Mouse (Mus musculus): ENCODE measurements around the gene Nusap1.
"Not testable (repeated sequence)": the region's sequence is repeated elsewhere in the genome, so short reads cannot be mapped to it uniquely, and the experiment has no call there.

Gene Nusap1

DNA sequence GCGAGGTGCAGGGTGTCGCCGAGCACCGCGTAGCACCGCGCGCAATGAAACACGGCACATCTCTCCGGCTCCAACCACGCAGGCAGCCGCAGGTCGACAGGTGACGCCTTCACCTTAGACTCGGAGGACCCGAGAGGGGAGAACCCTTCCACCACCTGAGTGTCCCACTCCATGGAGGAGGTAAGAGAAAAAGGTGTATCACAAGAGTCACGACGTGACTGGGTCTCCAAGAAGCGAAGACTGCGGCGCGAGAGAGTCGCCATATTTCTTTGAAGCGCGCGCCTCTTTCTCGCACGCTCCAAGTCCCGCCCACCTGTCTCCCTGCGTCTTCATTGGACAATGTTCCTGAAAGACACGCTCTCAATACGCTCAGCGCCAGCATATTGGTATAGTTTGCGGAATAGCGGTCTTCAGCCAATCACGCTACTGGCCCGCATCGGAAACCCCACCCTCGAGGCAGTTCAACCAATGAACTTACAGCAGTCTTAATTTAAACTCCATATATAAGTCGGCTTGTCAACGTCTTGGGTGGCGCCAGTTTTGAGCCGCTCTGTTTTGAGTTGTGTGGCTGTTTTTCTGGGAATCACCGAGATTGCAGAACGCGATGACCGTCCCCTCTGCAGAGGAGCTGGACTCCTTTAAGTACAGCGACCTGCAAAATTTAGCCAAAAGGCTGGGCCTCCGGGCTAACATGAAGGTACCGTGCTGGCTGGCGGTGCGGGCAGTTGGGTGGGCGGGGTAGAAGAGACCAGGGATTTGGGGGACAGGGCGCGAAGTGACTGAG is at the start of gene Nusap1, which contains the start of gene Oip5:
Nusap1 (plus strand) TSS at position 100 of the 784 bp plus-strand sequence.
Oip5 (minus strand) TSS at position 271 of the 784 bp plus-strand sequence.
- peak; percentile 99 for DNase-seq (ENCODE audit: low spot score)

DNA sequence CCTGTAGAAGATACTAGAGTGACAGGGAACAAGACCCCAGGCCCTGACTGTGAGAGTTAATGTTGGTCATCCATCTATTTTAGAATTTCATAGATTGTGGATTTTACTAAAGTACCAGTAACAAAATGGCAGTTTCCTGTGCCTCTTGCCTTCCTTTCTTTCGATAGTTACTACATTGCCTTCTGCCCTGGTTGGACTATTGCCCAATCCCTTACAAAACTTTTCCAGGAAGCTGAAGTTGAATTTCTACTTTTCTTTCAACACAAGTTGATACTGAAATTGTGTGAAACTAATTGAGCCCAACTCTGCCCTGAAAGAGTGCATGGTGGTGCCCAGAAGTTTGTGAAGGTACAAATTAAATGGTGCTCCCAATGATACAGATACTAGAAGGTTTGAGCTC is 45.6 kb upstream of the Nusap1 start:
- no peak for DNase-seq (ENCODE audit: low spot score)

DNA sequence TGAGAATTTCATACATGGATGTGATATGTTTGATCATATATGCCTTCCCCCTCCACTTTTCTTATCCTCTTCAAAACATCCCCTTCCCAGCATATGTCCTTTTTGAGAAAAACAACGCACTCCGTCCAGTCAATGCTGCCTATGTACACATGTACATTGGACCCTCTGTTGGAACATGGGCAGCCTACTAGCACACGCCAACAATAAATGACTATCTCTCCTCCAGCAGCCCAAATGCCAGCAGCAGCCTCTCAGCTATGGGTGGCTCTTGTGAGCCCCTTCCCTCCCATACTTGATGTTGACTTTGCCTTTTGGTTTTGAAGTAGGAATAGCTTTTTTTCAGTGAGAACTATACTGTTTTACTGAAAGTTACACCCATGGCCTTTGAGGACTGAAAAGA is 36.5 kb upstream of the Nusap1 start:
- DNase-seq (ENCODE audit: low spot score) = no peak

DNA sequence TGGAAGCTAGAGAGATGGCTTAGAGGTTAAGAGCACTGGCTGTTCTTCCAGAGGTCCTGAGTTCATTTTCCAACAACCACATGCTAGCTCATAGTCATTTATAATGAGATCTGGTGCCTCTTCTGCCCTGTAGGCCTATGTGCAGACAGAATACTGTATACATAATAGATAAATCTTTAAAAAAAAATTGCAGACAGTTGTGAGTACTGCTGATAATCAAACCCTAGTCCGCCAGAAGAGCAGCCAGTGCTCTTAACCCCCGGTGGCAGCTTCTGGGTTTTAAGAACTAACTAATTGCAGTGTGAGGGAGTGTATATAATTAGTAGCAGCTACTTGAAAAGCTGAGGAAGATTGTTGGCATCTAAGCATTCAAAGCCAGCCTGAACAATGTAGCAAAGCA is 34.7 kb upstream of the Nusap1 start:
- DNase-seq (ENCODE audit: low spot score) = no peak

DNA sequence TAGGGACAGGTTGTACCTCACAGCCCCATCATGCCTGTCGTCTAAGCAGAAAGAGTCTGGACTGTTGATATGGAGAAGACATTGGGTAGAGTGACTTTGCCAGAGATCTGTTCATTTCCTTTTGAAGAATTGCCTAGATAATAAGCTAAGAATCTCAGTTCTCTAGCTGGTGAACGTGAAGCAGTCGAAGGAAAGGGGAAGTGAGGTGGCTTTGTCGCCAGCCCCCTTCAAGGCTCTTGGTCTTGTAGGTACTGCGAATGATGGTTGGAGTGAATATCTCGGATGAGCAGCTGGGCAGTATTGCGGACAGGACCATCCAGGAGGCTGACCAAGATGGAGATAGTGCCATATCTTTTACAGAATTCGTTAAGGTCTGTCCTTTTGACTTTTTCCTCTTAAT is 33.8 kb upstream of the Nusap1 start:
- DNase-seq (ENCODE audit: low spot score) = no peak

DNA sequence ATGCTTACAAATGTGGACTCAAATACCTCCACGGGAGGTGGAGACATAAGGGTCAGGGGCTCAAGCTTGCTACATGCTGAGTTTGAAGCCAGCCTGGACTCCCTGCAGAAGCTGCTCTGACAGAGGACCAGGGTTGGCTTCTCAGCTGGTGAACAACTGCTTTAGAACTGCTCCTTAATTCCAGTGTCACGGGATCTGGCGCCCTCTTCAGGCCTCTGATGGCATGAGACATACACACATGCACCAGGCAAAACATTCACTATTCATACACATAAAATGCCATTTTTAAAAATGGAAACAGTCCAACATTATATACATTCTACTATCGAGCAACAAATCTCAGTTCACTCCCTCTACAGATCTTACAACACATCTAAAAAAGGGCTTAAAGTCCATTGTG is 30.7 kb upstream of the Nusap1 start:
- peak; percentile 80 for DNase-seq (ENCODE audit: low spot score)

DNA sequence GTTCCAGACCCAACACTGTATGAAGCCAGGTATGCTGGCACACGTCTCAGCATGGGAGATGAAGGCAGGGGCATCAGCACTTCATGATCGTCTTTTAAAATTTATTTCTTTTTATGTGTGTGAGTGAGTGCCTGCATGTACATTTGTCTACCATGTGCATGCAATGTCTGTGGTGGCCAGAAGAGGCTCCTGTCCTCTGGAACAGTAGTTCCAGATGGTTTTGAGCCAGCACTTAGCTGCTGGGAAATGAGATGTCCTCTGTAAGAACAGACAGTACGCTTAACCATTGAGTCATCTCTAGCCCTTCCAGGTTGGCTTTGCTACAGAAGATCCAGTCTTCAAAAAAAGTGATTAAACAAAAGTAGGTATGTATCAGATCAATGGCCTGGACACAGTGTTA is 26.9 kb upstream of the Nusap1 start:
- no peak for DNase-seq (ENCODE audit: low spot score)

DNA sequence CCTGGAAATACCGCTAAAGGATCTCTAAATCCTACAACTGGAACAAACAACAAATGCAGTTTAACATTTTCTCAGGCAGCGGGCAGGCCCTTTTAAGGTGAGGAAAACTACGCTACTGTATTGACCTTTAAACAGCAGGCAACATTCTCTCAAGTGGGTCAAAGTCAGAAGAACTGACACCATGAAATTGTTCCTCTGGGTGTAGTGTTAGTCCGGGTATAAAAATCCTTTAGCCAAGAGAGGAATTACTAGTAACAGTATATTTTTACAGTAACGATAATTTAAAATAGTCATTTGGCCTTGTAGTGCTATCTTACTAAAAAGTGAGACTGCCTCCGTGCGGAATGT is 24.4 kb upstream of the Nusap1 start:
- DNase-seq (ENCODE audit: low spot score) = no peak

DNA sequence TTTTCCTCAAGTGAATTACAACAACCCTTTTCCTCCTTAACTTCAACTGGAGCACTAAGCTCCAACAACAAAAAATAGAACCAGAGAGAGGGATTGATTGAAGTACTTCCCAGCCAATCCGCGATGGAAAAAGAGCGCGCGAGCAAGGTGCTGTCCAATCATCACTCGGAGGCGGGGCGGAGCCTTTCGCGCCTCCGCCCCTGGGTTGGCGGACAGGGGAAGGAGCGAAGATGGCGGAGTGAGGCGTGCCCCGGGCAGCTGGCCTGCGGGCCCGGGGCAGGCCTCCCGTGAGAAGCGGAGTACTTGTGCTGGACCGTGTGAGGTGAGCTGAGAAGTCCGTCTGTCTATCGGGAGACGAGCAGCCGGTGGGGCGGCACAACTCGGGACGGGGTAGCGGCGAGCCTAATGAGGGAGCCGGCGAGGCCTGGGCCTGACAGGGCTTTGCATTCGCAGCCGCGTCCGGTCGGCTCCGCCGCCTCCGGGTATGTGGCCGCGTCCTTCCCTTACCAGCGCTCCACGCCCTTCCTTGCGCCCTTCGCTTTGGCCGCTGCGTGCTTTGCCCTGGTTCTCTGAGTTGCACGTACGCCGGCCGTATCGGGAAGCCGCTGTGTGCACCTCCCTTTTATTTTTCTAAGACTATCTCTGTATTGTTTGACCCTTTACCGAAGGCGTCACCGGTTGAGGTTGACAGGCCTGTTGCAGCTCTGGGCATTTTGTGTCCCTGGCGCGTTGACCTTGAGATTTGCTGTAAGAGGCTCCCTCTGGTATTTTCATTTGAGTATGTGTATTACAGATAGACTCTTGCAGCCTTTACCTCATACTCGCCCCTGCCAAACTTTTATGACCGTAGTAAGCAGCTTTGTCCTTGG is 23.8 kb upstream of the Nusap1 start:
- DNase-seq (ENCODE audit: low spot score) = peak; percentile 98

DNA sequence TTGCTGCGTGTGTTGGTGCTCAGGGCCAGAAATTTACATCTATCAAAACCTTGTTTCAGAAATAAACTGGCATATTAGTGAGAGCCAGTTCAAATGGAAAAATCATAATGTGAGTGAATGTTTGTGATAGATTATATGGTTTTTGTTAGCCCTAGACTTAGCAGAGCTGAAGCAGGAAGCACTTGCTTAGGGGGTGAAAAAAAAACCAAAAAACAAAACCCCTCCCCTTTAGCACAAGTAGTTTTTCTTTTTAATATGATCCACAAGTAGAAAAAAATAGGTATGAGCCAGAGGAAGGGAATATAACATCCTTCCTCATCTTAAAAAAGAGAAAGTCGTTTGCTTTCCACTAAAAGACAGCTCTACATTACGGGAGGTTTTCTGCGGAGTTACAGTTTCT is 22.8 kb upstream of the Nusap1 start:
- DNase-seq (ENCODE audit: low spot score) = no peak

DNA sequence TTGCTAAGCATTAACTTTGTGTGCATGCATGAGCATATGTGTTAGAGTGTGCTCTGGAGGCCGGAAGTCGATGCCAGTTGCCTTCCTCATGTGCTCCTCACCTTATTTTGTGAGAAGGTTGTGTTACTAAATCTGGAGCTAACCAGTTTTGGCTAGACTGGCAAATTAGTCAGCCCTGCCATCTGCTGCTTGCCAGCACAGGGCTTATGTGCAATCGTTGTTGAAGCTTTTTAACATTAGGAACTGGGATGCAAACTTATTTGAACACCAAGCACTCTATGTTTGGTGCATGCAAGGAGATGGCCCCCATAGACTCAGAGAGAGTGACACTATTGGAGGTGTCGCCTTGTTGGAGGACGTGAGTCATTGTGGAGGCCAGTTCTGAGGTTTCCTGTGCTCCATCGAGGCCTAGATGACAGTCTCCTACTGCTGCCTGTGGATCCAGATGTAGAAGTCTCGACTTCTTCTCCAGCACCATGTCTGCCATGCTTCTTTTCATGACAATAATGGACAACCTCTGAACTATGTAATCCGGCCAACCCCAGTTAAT is 21.2 kb upstream of the Nusap1 start:
- DNase-seq (ENCODE audit: low spot score) = no peak

DNA sequence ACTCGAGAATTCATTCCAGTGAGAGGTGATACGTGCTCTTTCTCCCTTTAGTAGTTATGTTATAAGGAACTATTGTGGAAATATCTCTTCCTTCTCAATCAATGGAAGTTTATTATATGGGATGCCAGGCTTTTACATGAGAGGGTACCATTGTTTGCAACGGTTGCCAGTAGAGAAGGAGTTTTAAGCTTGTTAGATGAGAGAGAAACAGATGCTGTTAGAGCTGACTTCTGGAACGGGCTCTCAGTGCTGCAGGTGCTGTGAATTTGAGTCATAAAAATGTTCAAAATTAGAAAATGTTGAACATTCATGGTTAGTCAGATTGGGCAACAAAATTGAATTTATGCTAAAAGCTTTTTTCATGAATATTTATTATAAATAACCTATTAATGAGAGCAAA is 17.1 kb upstream of the Nusap1 start:
- no peak for DNase-seq (ENCODE audit: low spot score)

DNA sequence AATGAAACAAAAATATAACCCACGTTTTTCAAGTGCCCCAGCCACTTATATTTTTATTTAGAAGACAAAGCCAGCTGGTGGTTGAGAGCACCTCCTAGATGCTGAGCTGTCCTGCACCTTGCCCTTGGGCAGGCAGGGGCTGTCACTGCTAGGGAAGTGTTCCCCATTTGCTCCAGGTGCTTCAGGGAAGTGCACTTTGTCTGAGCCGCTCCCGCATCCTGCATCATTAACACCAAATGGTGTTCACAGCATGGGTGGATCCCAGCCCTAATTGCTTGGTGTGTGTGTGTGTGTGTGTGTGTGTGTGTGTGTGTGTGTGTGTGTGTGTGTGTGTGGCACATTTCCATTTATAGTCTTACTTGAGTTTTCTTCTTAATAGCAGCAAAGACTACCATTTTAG is 16.5 kb upstream of the Nusap1 start:
- not testable (repeated sequence) for DNase-seq (ENCODE audit: low spot score)

DNA sequence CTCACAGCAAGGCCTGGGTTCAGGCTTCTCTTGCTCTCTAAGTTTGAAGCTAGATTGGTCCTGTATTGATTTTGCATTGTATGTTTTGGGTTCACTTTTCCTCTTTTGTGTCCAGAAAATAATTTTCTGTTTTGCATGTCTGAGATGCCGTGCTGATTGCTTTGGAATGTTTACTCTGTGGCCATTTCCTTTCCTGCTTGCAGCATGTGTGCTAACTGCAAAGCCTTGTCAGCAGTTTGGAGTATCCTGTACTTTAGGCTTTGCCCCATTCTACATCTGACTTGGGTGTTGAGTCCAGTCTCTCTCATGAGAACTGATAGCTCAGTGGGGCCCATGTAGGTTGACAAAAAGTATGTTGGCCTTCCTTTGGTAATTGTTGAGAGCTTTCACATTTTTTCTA is 15.6 kb upstream of the Nusap1 start:
- DNase-seq (ENCODE audit: low spot score) = no peak

DNA sequence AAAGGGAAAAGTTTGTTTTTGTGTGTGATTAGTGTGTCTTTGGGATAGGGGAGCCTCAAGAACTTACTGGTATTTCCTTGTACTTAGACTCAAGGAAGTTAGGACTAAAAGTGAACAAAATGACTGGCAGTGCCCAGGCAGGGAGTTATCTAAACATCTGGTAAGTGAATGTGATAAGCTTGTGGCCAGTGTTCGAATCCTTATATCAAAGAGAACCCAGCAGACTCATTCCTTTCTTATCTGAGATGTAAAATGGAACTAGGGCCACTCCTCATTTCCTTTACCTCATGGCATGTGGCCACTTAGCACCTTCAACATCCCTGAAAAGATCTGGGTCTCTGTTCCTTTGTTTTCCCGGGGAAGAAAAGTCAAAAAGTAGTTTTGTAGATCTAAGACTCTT is 14.2 kb upstream of the Nusap1 start:
- DNase-seq (ENCODE audit: low spot score) = no peak

DNA sequence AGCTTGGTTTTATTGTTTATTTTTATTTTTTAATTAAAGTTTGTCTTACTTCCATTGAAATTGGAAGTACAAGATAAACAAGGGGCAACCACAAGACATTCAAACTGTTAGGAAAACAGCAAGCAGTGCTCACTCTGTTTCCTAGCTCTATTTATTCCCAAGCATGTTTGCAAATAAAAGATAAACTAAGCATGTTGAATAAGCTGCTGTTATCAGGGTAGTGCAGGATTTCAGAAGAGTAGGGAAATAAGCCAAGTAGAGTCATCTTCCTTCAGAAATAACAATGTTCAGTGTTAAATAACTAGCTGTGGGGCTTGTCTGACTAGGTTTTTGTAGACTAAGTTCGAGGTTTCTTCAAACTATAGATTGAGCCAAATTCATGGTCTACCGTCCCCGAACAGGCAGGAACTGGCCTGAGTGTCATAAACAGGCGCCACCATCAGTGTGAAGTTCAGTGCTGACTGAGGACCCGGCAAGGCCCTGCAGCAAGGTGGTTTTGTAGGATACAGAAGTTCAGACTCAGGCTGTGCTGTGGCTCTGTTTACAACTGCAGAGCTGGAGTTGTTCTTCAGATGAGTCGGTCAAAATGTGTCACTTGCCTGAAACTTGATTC is 12.6 kb upstream of the Nusap1 start:
- no peak for DNase-seq (ENCODE audit: low spot score)

DNA sequence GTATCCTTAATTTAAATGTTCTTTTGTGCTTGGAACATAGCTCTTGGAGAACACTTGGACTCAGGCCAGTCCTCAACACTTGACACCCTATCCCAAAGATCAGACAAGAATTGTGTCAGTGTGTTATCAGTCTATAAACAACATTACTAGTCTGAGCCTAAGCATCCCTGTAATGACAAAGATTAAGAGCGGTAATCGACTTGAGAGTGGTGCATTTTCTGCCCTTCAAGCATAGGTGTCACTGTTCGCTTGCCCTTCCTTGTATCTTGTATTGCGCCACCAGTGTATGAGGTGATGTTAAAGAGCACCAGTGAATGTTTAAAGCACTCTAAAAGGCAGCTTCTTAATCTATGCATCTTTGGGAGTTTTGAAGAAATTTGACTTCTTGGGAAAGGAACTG is 11.1 kb upstream of the Nusap1 start:
- no peak for DNase-seq (ENCODE audit: low spot score)

DNA sequence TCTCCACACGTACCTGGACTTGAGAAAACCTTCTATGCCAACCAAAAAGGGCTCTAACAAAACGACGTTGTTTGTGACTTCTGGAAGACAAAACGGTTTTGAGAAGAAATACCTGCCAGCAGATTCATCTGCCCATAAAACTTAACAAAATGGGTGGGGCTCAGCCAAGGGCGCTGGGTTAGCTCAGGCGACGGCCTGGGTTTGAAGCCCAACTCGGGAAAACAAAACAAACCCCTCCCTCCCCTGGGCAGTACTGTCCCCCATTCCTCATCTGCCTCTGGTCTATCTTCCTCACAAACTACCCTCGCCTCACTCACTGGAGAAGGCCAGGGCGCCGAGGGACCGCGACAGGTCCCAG is 278 bp upstream of the Nusap1 start:
- peak; percentile 64 for DNase-seq (ENCODE audit: low spot score)

DNA sequence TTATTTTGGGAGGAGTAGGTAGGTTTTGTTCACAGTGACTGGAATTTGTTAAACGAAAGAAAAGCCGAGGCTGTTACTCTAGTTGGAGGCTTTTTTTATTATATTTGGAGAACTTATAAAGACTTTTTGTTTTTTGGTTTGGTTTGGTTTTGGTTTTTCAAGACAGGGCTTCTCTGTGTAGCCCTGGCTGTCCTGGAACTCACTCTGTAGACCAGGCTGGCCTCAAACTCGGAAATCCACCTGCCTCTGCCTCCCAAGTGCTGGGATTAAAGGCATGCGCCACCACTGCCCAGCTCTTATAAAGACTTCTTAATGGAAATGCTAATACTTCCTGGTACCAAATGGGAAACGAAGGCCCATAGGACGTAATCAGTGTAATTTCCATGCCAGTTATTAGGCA is 904 bp downstream of the Nusap1 start:
- DNase-seq (ENCODE audit: low spot score) = peak; percentile 28

DNA sequence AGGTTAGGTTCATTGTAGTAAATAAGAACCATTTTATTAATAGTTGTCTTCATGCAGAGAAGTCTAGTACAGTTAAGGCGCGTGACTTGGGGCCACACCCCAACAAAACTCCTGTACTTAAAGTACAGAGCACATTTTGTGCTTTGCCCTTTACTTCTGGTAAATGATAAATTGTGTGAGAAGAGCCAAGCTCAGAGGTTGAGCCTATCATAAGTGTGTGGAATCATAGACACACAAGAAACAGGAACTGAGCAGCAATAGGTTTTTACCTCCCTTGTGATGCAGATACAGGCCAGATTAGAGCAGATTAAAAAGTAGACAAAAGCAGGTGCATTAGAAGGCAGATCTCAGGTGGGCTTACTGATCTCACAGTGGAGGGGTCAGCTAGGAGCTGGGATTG is 3.2 kb downstream of the Nusap1 start:
- DNase-seq (ENCODE audit: low spot score) = no peak

DNA sequence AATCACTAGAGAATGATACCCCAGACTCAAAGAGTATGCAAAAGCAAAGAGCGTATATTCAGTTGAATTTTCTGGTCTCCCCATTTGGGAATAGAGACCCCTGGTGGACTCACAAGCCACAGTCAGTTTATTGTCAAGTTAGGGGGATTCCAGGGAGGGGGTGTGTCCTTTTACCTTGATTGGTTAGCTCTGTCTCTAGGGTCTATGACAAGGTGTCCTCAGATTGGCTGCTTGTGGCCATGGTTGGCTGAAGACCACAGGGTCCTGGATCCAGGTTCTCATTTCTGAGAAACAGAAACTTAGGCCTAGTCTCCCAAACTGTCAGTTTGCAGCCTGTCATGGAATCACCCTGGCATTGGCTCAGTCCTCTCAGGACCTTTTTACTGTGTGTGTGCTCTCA is 18.7 kb downstream of the Nusap1 start:
- peak; percentile 12 for DNase-seq (ENCODE audit: low spot score)

DNA sequence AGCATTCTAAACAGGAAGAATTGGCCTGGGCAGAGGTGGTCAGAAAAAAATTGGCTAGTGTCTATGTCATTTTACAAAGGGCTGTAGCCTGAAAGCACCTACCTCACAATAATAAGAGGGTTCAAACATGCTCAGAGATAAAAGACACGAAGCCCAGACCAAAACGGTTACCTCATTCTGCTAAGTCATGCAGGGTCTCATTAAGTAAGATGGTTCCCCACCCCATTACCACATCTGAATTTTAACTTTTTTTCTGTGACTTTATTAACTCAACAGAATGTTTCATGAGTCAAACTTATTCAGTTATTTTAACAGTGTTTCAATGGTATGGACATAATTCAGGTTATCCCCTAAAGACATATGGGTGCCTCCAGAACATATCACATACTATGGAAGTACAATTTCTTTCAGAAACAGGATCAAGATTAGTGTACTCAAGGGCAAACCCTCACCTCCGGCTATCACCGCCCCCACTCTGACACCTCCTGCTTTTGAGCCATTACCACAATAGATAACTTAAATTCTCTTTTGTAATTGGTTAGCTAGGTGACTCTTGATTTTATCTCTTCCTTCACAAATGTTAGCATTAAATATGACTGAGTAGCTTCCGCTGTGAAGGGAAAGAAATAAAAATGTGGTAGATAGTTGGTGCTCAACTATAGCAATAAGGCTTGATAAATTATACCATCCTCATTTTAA is 23.3 kb downstream of the Nusap1 start:
- no peak for DNase-seq (ENCODE audit: low spot score)
